Mouse (Mus musculus) heart, embryonic 13.5 days (tissue): Measurements from ENCODE around the gene Kantr. TPM values are rescaled to one million over a fixed set of nuclear protein-coding genes. Genes with fewer than 3 reads are reported as not detected.

ENCODE experiments used
- ATAC-seq: fragments of 200-750 bp; cut with Nextera tagmentation; 2 replicates; pipeline ENCODE4 v1.8.0; 2017; ENCODE audit warnings: moderate TSS enrichment; ENCODE audit not compliant: insufficient number of reproducible peaks, low FRiP score, low TSS enrichment; ENCODE audit errors: extremely low read depth
- H3K27ac ChIP-seq: fragments of 300-500 bp; sonication (generic); replicated peaks from 2 replicates; pipeline ENCODE4 v1.5.1; 2015; ENCODE audit warnings: moderate library complexity, mild to moderate bottlenecking, inconsistent platforms
- H3K27me3 ChIP-seq: fragments of 300-500 bp; sonication (generic); replicated peaks from 2 replicates; pipeline ENCODE4 v1.6.1; 2015; ENCODE audit warnings: mild to moderate bottlenecking, inconsistent platforms
- H3K36me3 ChIP-seq: fragments of 300-500 bp; sonication (generic); 2 replicates; pipeline ENCODE4 v1.6.1; 2015; ENCODE audit warnings: mild to moderate bottlenecking, inconsistent platforms
- H3K4me1 ChIP-seq: fragments of 300-500 bp; sonication (generic); 2 replicates; pipeline ENCODE4 v1.6.1; 2015; ENCODE audit warnings: inconsistent platforms
- H3K4me2 ChIP-seq: fragments of 300-500 bp; sonication (generic); 2 replicates; pipeline ENCODE4 v1.6.1; 2015; ENCODE audit warnings: inconsistent platforms, mild to moderate bottlenecking, moderate library complexity
- H3K4me3 ChIP-seq: fragments of 300-500 bp; sonication (generic); 2 replicates; pipeline ENCODE4 v1.5.1; 2015; ENCODE audit warnings: moderate library complexity, mild to moderate bottlenecking, inconsistent platforms
- H3K9ac ChIP-seq: fragments of 300-500 bp; sonication (generic); 2 replicates; pipeline ENCODE4 v1.6.1; 2015; ENCODE audit warnings: inconsistent platforms, mild to moderate bottlenecking, moderate library complexity
- H3K9me3 ChIP-seq: fragments of 300-500 bp; sonication (generic); 2 replicates; pipeline ENCODE4 v1.6.1; 2016; ENCODE audit warnings: inconsistent platforms
- WGBS: fragments of 180-500 bp; shearing (Covaris S2); methylation state at CpG from one replicate; pipeline ENCODE4 v1.1.7; 2015; ENCODE audit warnings: mixed read lengths; 5-methylcytosine and 5-hydroxymethylcytosine counted together
- polyA plus RNA-seq: library from polyadenylated mRNA; unstranded; fragments of >200 nt; fragmentation: Nextera tagmentation; extraction: Ambion mirVana; gene quantifications from 2 replicates; pipeline ENCODE4 v1.2.1, GENCODE M21; 2015

Gene Kantr
- polyA plus RNA-seq, 1 experiment from 2014 or later = 7.2 TPM

DNA sequence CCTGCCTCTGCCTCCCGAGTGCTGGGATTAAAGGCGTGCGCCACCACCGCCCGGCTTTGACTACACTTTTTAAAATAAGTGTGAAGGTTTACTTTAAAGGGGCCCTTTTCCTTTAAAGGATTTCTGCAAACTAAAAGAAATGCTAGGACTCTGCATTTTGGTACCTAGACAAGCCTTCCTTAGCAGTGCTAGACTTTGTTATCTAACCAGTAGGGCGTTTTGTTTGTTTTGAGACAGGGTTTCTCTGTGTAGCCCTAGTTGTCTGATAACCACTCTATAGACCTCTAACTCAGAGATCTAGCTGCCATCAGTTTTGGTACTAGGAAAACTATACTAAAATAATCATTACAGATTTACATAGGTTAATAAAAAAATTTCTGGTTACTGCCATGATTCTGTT is 47.9 kb downstream of the Kantr start:
- no peaks in the 10 kb centered on the region for H3K27me3 ChIP-seq
- ATAC-seq = no peak
- no peak overlapping the region for H3K9ac ChIP-seq
- H3K9me3 ChIP-seq = no peaks in the 10 kb centered on the region
- 81% methylated on average over 6 of the region's 6 CpGs for WGBS
- no peak overlapping the region for H3K4me3 ChIP-seq
- H3K36me3 ChIP-seq = peaks cover 20% of the 10 kb centered on the region
- 0 out of 2 replicates have a peak, but pooled peaks cover 6% of the 10 kb centered on the region for H3K4me1 ChIP-seq
- no peak overlapping the region for H3K27ac ChIP-seq
- H3K4me2 ChIP-seq = no peak overlapping the region

DNA sequence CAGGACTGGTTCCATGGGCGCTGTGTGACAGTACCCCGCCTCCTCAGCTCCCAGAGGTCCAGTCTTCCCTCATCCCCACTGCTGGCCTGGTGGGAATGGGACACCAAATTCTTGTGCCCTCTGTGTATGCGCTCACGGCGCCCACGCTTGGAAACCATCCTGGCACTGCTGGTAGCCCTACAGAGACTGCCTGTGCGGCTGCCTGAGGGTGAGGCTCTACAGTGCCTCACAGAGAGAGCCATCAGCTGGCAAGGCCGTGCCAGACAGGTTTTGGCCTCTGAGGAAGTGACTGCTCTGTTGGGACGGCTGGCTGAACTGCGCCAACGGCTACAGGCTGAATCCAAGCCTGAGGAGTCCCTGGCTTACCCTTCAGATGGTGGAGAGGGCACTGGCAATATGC is 56.1 kb downstream of the Kantr start:
- Histone ChIP-seq H3K9ac (no peak overlapping the region), H3K27ac (no peak overlapping the region), H3K27me3 (no peaks in the 10 kb centered on the region), H3K4me3 (no peak overlapping the region), H3K36me3 (peaks cover 99% of the 10 kb centered on the region), H3K4me2 (no peak overlapping the region), H3K9me3 (no peaks in the 10 kb centered on the region), H3K4me1 (no peaks in the 10 kb centered on the region)
- no peak for ATAC-seq
- WGBS = 90% methylated on average over 11 of the region's 11 CpGs

Other genes starting within 250 kb of the Kantr start
- gene Iqsec2, start 183.2 kb downstream of the Kantr start, polyA plus RNA-seq = 31.3 and 34.1 TPM in 2 replicates
- gene Kdm5c, start 94.5 kb downstream of the Kantr start, polyA plus RNA-seq = 29.6 and 32.3 TPM in 2 replicates
- gene Tspyl2, start 14.9 kb upstream of the Kantr start, polyA plus RNA-seq = 17.1 and 18.2 TPM in 2 replicates
- gene Gpr173, start 41.2 kb upstream of the Kantr start, polyA plus RNA-seq = 2.2 and 2.8 TPM in 2 replicates
- gene Cldn34a, start 235.8 kb upstream of the Kantr start, polyA plus RNA-seq = not detected in 2 replicates